Mouse (Mus musculus): ENCODE data around the gene Tmem179. TPM values are rescaled to one million over a fixed set of nuclear protein-coding genes. Genes with fewer than 3 reads are reported as not detected.
A peak's percentile ranks its signal among the peaks of the same experiment; 100 is the strongest.

Tmem179 gene
- 0.16 and 0.57 TPM in 2 replicates for polyA plus RNA-seq (2014; fragmentation: Nextera tagmentation; extraction: Ambion mirVana)

DNA sequence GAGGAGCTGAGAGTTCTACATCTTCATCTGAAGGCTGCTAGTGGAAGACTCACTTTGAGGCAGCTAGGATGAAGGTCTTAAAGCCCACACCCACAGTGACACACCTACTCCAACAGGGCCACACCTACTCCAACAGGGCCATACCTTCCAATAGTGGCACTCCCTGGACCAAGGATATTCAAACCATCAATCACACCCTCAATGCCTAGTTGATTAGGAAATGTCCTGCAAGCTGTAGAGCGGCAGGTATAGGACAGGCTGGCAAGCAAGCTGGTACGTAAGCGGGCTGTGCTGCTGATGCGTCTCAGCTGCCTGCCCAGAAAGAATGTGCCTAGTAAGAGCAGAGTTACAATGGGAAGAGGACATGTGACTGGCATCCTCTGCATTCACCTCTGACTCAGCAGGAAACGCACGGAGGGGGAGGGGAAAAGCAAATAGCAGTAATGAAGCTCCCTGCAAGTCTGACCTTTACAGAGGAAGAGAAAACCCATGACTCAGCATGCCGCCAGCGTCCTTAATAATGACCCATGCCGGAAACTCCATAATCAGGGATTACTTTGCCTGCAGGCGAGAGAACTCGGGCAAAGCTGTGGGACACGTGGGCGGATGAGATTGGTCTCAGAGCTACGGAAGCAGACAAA is at the start of gene Tmem179:
Tmem179 (minus strand) TSS at position 51 of the 641 bp plus-strand sequence.
- peak within 1 kb of the TSS; percentile 15; the same call in 1 of the 2 replicates for H3K4me2 ChIP-seq (replicated peaks; ENCODE audit: low read depth, low read length)

GRCm38 (mm10) chr12:112563011-112563410 is 46.5 kb upstream of the Tmem179 start:
- H3K4me3 ChIP-seq (ENCODE audit: low read length) = no peak overlapping the region
- H3K4me1 ChIP-seq (ENCODE audit: control insufficient read depth, insufficient read depth, low read length) = no peaks in the 10 kb centered on the region
- no peaks in the 10 kb centered on the region for H3K9me3 ChIP-seq (ENCODE audit: control insufficient read depth, low read length)
- H3K27me3 ChIP-seq (ENCODE audit: control insufficient read depth, insufficient read depth, low read length) = no peaks in the 10 kb centered on the region
- no peaks in the 10 kb centered on the region for H3K36me3 ChIP-seq (ENCODE audit: control insufficient read depth, insufficient read depth, low read length)
- H3K4me2 ChIP-seq (replicated peaks; ENCODE audit: low read depth, low read length) = no peak overlapping the region
- H3K9ac ChIP-seq (ENCODE audit: low read depth, low read length) = no peak overlapping the region
- ATAC-seq (ENCODE audit: low FRiP score, low TSS enrichment) = no peak
- H3K27ac ChIP-seq (ENCODE audit: low read depth, low read length) = no peak overlapping the region
- 91% methylated on average over 6 of the region's 6 CpGs for WGBS

More for the DNA sequence above, at the start of gene Tmem179:
- no peak within 1 kb of the TSS for H3K27ac ChIP-seq (ENCODE audit: low read depth, low read length)
- 11% methylated on average over 14 of the region's 14 CpGs for WGBS
- no peaks in the 10 kb centered on the region for H3K36me3 ChIP-seq (ENCODE audit: control insufficient read depth, insufficient read depth, low read length)
- 0 out of 2 replicates have a peak, but pooled peaks cover 3% of the 10 kb centered on the region for H3K27me3 ChIP-seq (ENCODE audit: control insufficient read depth, insufficient read depth, low read length)
- no peak within 1 kb of the TSS for H3K4me3 ChIP-seq (ENCODE audit: low read length)
- no peaks in the 10 kb centered on the region for H3K9me3 ChIP-seq (ENCODE audit: control insufficient read depth, low read length)
- peaks cover 7% of the 10 kb centered on the region; the same call in 1 of the 2 replicates for H3K4me1 ChIP-seq (ENCODE audit: control insufficient read depth, insufficient read depth, low read length)
- peak; percentile 66 for ATAC-seq (ENCODE audit: low FRiP score, low TSS enrichment)
- no peak within 1 kb of the TSS for H3K9ac ChIP-seq (ENCODE audit: low read depth, low read length)

- Histone ChIP-seq H3K4me3 (ENCODE audit: low read length) (no peak overlapping the region), H3K27me3 (ENCODE audit: control insufficient read depth, insufficient read depth, low read length) (no peaks in the 10 kb centered on the region), H3K4me2 (replicated peaks; ENCODE audit: low read depth, low read length) (no peak overlapping the region), H3K9me3 (ENCODE audit: control insufficient read depth, low read length) (no peaks in the 10 kb centered on the region), H3K36me3 (ENCODE audit: control insufficient read depth, insufficient read depth, low read length) (no peaks in the 10 kb centered on the region), H3K27ac (ENCODE audit: low read depth, low read length) (no peak overlapping the region), H3K9ac (ENCODE audit: low read depth, low read length) (no peak overlapping the region), H3K4me1 (ENCODE audit: control insufficient read depth, insufficient read depth, low read length) (no peaks in the 10 kb centered on the region)
- no peak for ATAC-seq (ENCODE audit: low FRiP score, low TSS enrichment)
- WGBS = 80% methylated on average over 5 of the region's 5 CpGs
These were observed 45.9 kb upstream of the Tmem179 start for GRCm38 (mm10) chr12:112562462-112562861.

DNA sequence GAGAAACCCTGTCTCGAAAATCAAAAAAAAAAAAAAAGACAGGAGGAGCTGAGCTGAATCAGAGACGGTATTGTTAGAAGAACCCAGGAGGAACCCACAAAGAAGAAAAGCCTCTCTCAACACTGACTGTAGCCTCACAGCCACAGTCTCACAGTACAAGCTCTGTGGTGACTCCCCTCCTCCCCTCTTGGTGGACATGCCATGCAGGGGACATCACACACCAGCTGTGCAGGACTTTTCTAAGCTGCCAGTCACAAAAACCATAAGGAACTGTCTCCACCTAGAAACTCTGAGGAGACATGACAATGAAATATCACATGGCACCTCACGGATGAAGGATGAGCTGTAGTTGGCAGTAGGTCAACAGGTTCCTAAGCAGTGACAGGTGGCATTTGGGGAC is 44.6 kb upstream of the Tmem179 start:
- no peak overlapping the region for H3K4me2 ChIP-seq (replicated peaks; ENCODE audit: low read depth, low read length)
- no peaks in the 10 kb centered on the region for H3K27me3 ChIP-seq (ENCODE audit: control insufficient read depth, insufficient read depth, low read length)
- H3K27ac ChIP-seq (ENCODE audit: low read depth, low read length) = no peak overlapping the region
- no peak overlapping the region for H3K4me3 ChIP-seq (ENCODE audit: low read length)
- no peak for ATAC-seq (ENCODE audit: low FRiP score, low TSS enrichment)
- no peaks in the 10 kb centered on the region for H3K9me3 ChIP-seq (ENCODE audit: control insufficient read depth, low read length)
- H3K36me3 ChIP-seq (ENCODE audit: control insufficient read depth, insufficient read depth, low read length) = no peaks in the 10 kb centered on the region
- WGBS = 78% methylated on average over 3 of the region's 3 CpGs
- H3K9ac ChIP-seq (ENCODE audit: low read depth, low read length) = no peak overlapping the region
- H3K4me1 ChIP-seq (ENCODE audit: control insufficient read depth, insufficient read depth, low read length) = no peaks in the 10 kb centered on the region

DNA sequence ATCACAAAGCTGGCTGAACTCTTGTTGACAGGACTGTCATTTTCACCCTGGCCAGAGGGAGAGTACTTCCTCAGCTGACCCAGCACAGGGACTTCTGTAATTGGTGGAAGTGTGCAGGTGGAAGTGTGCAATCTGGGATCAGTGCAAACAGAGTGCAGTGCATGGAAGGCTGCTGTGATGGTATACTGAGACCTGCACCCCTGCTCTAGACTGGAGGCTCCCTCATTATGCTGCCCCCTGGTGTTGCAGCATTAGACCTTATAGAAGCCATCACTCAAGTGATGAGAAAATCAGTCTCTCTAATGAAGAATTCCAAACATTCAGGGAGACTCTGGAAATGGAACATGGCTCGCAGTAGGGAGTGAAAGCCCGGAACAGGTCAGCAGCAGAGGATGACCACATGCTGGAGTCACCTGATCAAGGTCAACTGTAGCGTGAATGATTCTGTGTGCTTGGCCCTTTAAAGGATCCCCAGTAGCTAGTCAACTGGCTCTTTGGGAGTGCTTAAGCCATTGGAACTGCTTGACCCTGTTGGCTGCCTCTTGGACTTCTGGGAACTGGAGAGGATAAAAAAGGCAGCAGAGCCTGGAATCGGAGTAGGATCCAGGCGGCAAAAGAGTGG is 43.7 kb upstream of the Tmem179 start:
- Histone ChIP-seq H3K27ac (ENCODE audit: low read depth, low read length) (no peak overlapping the region), H3K9me3 (ENCODE audit: control insufficient read depth, low read length) (no peaks in the 10 kb centered on the region), H3K4me1 (ENCODE audit: control insufficient read depth, insufficient read depth, low read length) (no peaks in the 10 kb centered on the region), H3K4me2 (replicated peaks; ENCODE audit: low read depth, low read length) (no peak overlapping the region), H3K27me3 (ENCODE audit: control insufficient read depth, insufficient read depth, low read length) (no peaks in the 10 kb centered on the region), H3K36me3 (ENCODE audit: control insufficient read depth, insufficient read depth, low read length) (no peaks in the 10 kb centered on the region), H3K9ac (ENCODE audit: low read depth, low read length) (no peak overlapping the region), H3K4me3 (ENCODE audit: low read length) (no peak overlapping the region)
- WGBS = 49% methylated on average over 5 of the region's 5 CpGs
- ATAC-seq (ENCODE audit: low FRiP score, low TSS enrichment) = peak; percentile 74; the same call in 1 of the 2 replicates

GRCm38 (mm10) chr12:112559671-112560070 is 43.1 kb upstream of the Tmem179 start:
- Histone ChIP-seq H3K4me3 (ENCODE audit: low read length) (no peak overlapping the region), H3K9me3 (ENCODE audit: control insufficient read depth, low read length) (no peaks in the 10 kb centered on the region), H3K4me2 (replicated peaks; ENCODE audit: low read depth, low read length) (no peak overlapping the region), H3K4me1 (ENCODE audit: control insufficient read depth, insufficient read depth, low read length) (peaks cover 5% of the 10 kb centered on the region; the same call in 1 of the 2 replicates), H3K27ac (ENCODE audit: low read depth, low read length) (no peak overlapping the region), H3K36me3 (ENCODE audit: control insufficient read depth, insufficient read depth, low read length) (no peaks in the 10 kb centered on the region), H3K9ac (ENCODE audit: low read depth, low read length) (no peak overlapping the region), H3K27me3 (ENCODE audit: control insufficient read depth, insufficient read depth, low read length) (no peaks in the 10 kb centered on the region)
- WGBS = 78% methylated on average over 6 of the region's 6 CpGs
- ATAC-seq (ENCODE audit: low FRiP score, low TSS enrichment) = no peak

GRCm38 (mm10) chr12:112559231-112559630 is 42.7 kb upstream of the Tmem179 start:
- no peak overlapping the region for H3K9ac ChIP-seq (ENCODE audit: low read depth, low read length)
- peaks cover 6% of the 10 kb centered on the region; the same call in 1 of the 2 replicates for H3K4me1 ChIP-seq (ENCODE audit: control insufficient read depth, insufficient read depth, low read length)
- WGBS = 54% methylated on average over 3 of the region's 3 CpGs
- no peak for ATAC-seq (ENCODE audit: low FRiP score, low TSS enrichment)
- H3K27ac ChIP-seq (ENCODE audit: low read depth, low read length) = no peak overlapping the region
- H3K9me3 ChIP-seq (ENCODE audit: control insufficient read depth, low read length) = no peaks in the 10 kb centered on the region
- H3K27me3 ChIP-seq (ENCODE audit: control insufficient read depth, insufficient read depth, low read length) = no peaks in the 10 kb centered on the region
- H3K36me3 ChIP-seq (ENCODE audit: control insufficient read depth, insufficient read depth, low read length) = no peaks in the 10 kb centered on the region
- no peak overlapping the region for H3K4me3 ChIP-seq (ENCODE audit: low read length)
- no peak overlapping the region for H3K4me2 ChIP-seq (replicated peaks; ENCODE audit: low read depth, low read length)

DNA sequence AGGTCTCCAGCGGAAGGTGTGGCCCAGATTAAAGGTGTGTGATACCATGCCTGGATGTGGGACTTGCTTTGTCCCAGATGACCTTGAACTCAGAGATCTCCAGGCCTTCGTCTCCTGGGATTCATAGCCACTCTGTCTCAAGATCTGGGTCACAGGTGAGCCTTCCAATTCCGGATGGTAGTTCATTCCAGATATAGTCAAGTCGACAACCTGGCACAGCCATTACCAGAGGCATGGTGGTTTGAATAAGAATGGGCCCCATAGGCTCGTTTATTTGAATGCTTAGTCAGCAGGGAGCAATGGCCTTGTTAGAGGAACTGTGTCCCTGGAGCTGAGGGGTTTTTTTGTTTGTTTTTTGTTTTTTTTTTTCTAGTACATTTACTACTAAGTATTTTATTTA is 40.7 kb upstream of the Tmem179 start:
- Histone ChIP-seq H3K4me3 (ENCODE audit: low read length) (no peak overlapping the region), H3K27me3 (ENCODE audit: control insufficient read depth, insufficient read depth, low read length) (no peaks in the 10 kb centered on the region), H3K36me3 (ENCODE audit: control insufficient read depth, insufficient read depth, low read length) (no peaks in the 10 kb centered on the region), H3K4me2 (replicated peaks; ENCODE audit: low read depth, low read length) (no peak overlapping the region), H3K9me3 (ENCODE audit: control insufficient read depth, low read length) (no peaks in the 10 kb centered on the region), H3K4me1 (ENCODE audit: control insufficient read depth, insufficient read depth, low read length) (peaks cover 6% of the 10 kb centered on the region; the same call in 1 of the 2 replicates), H3K9ac (ENCODE audit: low read depth, low read length) (no peak overlapping the region), H3K27ac (ENCODE audit: low read depth, low read length) (no peak overlapping the region)
- WGBS = 87% methylated on average over 5 of the region's 5 CpGs
- ATAC-seq (ENCODE audit: low FRiP score, low TSS enrichment) = no peak

DNA sequence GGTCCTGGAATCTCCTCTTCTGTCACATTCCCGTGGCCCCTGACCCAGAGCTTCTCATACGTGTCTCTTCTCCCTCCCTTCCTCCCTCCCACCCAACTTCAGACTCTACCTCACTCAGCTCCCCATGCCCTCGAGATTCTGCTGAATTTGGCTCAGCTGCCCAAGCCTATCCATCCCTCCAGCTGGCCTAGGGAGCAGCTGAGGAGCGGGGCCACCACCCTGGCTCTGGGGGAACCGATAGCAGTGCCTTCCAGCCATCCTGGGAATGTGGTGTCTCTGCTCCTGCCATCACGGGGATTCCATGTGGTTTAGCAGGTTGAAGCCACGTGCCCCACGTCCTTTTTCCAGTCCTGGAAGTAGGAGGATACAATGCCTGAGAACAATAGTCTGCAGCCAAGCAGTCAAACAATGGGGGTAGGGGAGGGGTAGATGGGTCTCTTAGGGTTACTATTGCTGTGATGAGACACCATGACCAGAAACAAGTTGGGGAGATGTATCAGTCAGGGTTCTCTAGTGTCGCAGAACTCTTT is 40.0 kb upstream of the Tmem179 start:
- no peaks in the 10 kb centered on the region for H3K9me3 ChIP-seq (ENCODE audit: control insufficient read depth, low read length)
- H3K4me1 ChIP-seq (ENCODE audit: control insufficient read depth, insufficient read depth, low read length) = peaks cover 6% of the 10 kb centered on the region; the same call in 1 of the 2 replicates
- H3K36me3 ChIP-seq (ENCODE audit: control insufficient read depth, insufficient read depth, low read length) = no peaks in the 10 kb centered on the region
- H3K27ac ChIP-seq (ENCODE audit: low read depth, low read length) = no peak overlapping the region
- H3K27me3 ChIP-seq (ENCODE audit: control insufficient read depth, insufficient read depth, low read length) = no peaks in the 10 kb centered on the region
- H3K4me3 ChIP-seq (ENCODE audit: low read length) = no peak overlapping the region
- H3K9ac ChIP-seq (ENCODE audit: low read depth, low read length) = no peak overlapping the region
- no peak for ATAC-seq (ENCODE audit: low FRiP score, low TSS enrichment)
- H3K4me2 ChIP-seq (replicated peaks; ENCODE audit: low read depth, low read length) = no peak overlapping the region
- WGBS = 79% methylated on average over 9 of the region's 9 CpGs
